Mouse (Mus musculus) lung, embryonic 14.5 days (tissue): ENCODE results near the gene Mcrip2. TPM values are rescaled to one million over a fixed set of nuclear protein-coding genes. Genes with fewer than 3 reads are reported as not detected.

Source experiments
- ATAC-seq: fragments of 200-750 bp; cut with Nextera tagmentation; 2 replicates; pipeline ENCODE4 v1.8.0; 2017; ENCODE audit warnings: mild to moderate bottlenecking, moderate TSS enrichment, moderate library complexity; ENCODE audit not compliant: insufficient read depth
- DNase-seq: peaks from one replicate; pipeline ENCODE4 v3.0.0-alpha.2; 2015
- H3K27ac ChIP-seq: fragments of 300-500 bp; sonication (generic); 2 replicates; pipeline ENCODE4 v1.5.1; 2014; ENCODE audit warnings: low read depth, mild to moderate bottlenecking, moderate library complexity
- H3K27me3 ChIP-seq: fragments of 300-500 bp; sonication (generic); 2 replicates; pipeline ENCODE4 v1.6.1; 2014; ENCODE audit warnings: low read length, control low read depth; ENCODE audit not compliant: insufficient read depth
- H3K36me3 ChIP-seq: fragments of 300-500 bp; sonication (generic); 2 replicates; pipeline ENCODE4 v1.6.1; 2014; ENCODE audit warnings: control low read depth; ENCODE audit not compliant: insufficient read depth
- H3K4me1 ChIP-seq: fragments of 300-500 bp; sonication (generic); 2 replicates; pipeline ENCODE4 v1.6.1; 2014; ENCODE audit warnings: antibody characterized with exemption, control low read depth; ENCODE audit not compliant: insufficient read depth
- H3K4me2 ChIP-seq: fragments of 300-500 bp; sonication (generic); 2 replicates; pipeline ENCODE4 v1.6.1; 2014; ENCODE audit warnings: mild to moderate bottlenecking
- H3K4me3 ChIP-seq: fragments of 300-500 bp; sonication (generic); 2 replicates; pipeline ENCODE4 v1.5.1; 2014; ENCODE audit warnings: low read depth, low read length
- H3K9ac ChIP-seq: fragments of 300-500 bp; sonication (generic); 2 replicates; pipeline ENCODE4 v1.6.1; 2014
- H3K9me3 ChIP-seq: fragments of 300-500 bp; sonication (generic); 2 replicates; pipeline ENCODE4 v1.6.1; 2016; ENCODE audit warnings: low read depth, low read length, control low read depth
- CTCF ChIP-seq: IDR thresholded peaks from 2 replicates; pipeline ENCODE4 v1.5.1; 2016; ENCODE audit warnings: antibody characterized with exemption, low read depth
- WGBS: fragments of 180-500 bp; shearing (Covaris S2); extraction: QIAGEN DNeasy Blood & Tissue Kit; methylation state at CpG from one replicate; pipeline ENCODE4 v1.1.7; 2014; 5-methylcytosine and 5-hydroxymethylcytosine counted together
- polyA plus RNA-seq: library from polyadenylated mRNA; unstranded; fragments of >200 nt; fragmentation: Nextera tagmentation; extraction: Ambion mirVana; gene quantifications from 2 replicates; pipeline ENCODE4 v1.2.1, GENCODE M21; 2014

Gene Mcrip2
- polyA plus RNA-seq, 1 experiment from 2014 or later, result 17.9 TPM

GRCm38 (mm10) chr17:25834595-25835222 lies 33.9 kb downstream of the Mcrip2 start:
- 73% methylated on average over 12 of the region's 12 CpGs for WGBS
- Histone ChIP-seq H3K36me3 (peaks cover 55% of the 10 kb centered on the region), H3K9ac (peak overlapping the region; percentile 69), H3K4me1 (peaks cover 40% of the 10 kb centered on the region), H3K4me3 (peak overlapping the region; percentile 82), H3K27ac (peak overlapping the region; percentile 97; the same call in 1 of the 2 replicates), H3K27me3 (no peaks in the 10 kb centered on the region), H3K4me2 (peak overlapping the region; percentile 89), H3K9me3 (no peaks in the 10 kb centered on the region)
- DNase-seq (no peak), ATAC-seq (no peak)
- TF ChIP-seq CTCF, result no peak

- no peak for TF ChIP-seq CTCF
- WGBS, result 13% methylated on average over 6 of the region's 6 CpGs
- Histone ChIP-seq H3K4me3 (peak overlapping the region; percentile 82), H3K36me3 (peaks cover 52% of the 10 kb centered on the region), H3K27me3 (no peaks in the 10 kb centered on the region), H3K4me1 (peaks cover 42% of the 10 kb centered on the region), H3K9me3 (no peaks in the 10 kb centered on the region), H3K4me2 (peak overlapping the region; percentile 89), H3K9ac (peak overlapping the region; percentile 69), H3K27ac (peak overlapping the region; percentile 97)
- ATAC-seq (no peak), DNase-seq (no peak)
Measured at GRCm38 (mm10) chr17:25833961-25834594, 34.5 kb downstream of the Mcrip2 start.

- peak; percentile 95 for DNase-seq
- peaks cover 46% of the 10 kb centered on the region for H3K4me1 ChIP-seq
- H3K4me2 ChIP-seq, result peak within 1 kb of the TSS; percentile 98
- H3K27me3 ChIP-seq, result no peaks in the 10 kb centered on the region
- peak within 1 kb of the TSS; percentile 82 for H3K4me3 ChIP-seq
- ATAC-seq, result peak; percentile 63
- TF ChIP-seq CTCF, result no peak
- H3K36me3 ChIP-seq, result peaks cover 47% of the 10 kb centered on the region
- peak within 1 kb of the TSS; percentile 79 for H3K9ac ChIP-seq
- WGBS, result under 1% methylated on average over 24 of the region's 24 CpGs
- no peaks in the 10 kb centered on the region for H3K9me3 ChIP-seq
- peak within 1 kb of the TSS; percentile 97 for H3K27ac ChIP-seq
Measured at GRCm38 (mm10) chr17:25833291-25833663, 35.3 kb downstream of the Mcrip2 start, which contains the start of gene Stub1. Gene Stub1, minus strand, starts transcription at chr17:25833404.

GRCm38 (mm10) chr17:25832436-25833290 lies 35.9 kb downstream of the Mcrip2 start:
- H3K4me2 ChIP-seq, result peak overlapping the region; percentile 98
- under 1% methylated on average over 76 of the region's 77 CpGs for WGBS

GRCm38 (mm10) chr17:25831451-25832281 lies 36.9 kb downstream of the Mcrip2 start:
- DNase-seq (peak; percentile 25), ATAC-seq (no peak)
- H3K9ac ChIP-seq, result peak overlapping the region; percentile 79
- no peaks in the 10 kb centered on the region for H3K27me3 ChIP-seq
- peaks cover 41% of the 10 kb centered on the region for H3K4me1 ChIP-seq
- H3K27ac ChIP-seq, result peak overlapping the region; percentile 85
- no peaks in the 10 kb centered on the region for H3K9me3 ChIP-seq
- peaks cover 56% of the 10 kb centered on the region for H3K36me3 ChIP-seq
- no peak for TF ChIP-seq CTCF
- 49% methylated on average over 21 of the region's 21 CpGs for WGBS
- peak overlapping the region; percentile 82 for H3K4me3 ChIP-seq
- H3K4me2 ChIP-seq, result peak overlapping the region; percentile 98

More at GRCm38 (mm10) chr17:25832436-25833290, 35.9 kb downstream of the Mcrip2 start:
- Histone ChIP-seq H3K4me1 (peaks cover 48% of the 10 kb centered on the region), H3K27me3 (no peaks in the 10 kb centered on the region), H3K36me3 (peaks cover 47% of the 10 kb centered on the region), H3K4me3 (peak overlapping the region; percentile 82), H3K9ac (peak overlapping the region; percentile 79), H3K9me3 (no peaks in the 10 kb centered on the region), H3K27ac (peak overlapping the region; percentile 97)
- ATAC-seq, result peak; percentile 88
- DNase-seq, result peak; percentile 100
- no peak for TF ChIP-seq CTCF

GRCm38 (mm10) chr17:25830806-25831431 lies 37.6 kb downstream of the Mcrip2 start:
- 81% methylated on average over 14 of the region's 14 CpGs for WGBS

More at GRCm38 (mm10) chr17:25830806-25831431, 37.6 kb downstream of the Mcrip2 start:
- ATAC-seq (no peak), DNase-seq (no peak)
- Histone ChIP-seq H3K4me2 (peak overlapping the region; percentile 98), H3K27ac (no peak overlapping the region), H3K4me1 (peaks cover 34% of the 10 kb centered on the region), H3K36me3 (peaks cover 63% of the 10 kb centered on the region), H3K9me3 (no peaks in the 10 kb centered on the region), H3K4me3 (peak overlapping the region; percentile 82), H3K9ac (no peak overlapping the region), H3K27me3 (no peaks in the 10 kb centered on the region)
- TF ChIP-seq CTCF, result no peak
